Mouse (Mus musculus): Measurements from ENCODE around the gene Naa10. TPM values are rescaled to one million over a fixed set of nuclear protein-coding genes. Genes with fewer than 3 reads are reported as not detected.

Gene Naa10
- polyA plus RNA-seq, 1 experiment = 87.7 TPM

DNA sequence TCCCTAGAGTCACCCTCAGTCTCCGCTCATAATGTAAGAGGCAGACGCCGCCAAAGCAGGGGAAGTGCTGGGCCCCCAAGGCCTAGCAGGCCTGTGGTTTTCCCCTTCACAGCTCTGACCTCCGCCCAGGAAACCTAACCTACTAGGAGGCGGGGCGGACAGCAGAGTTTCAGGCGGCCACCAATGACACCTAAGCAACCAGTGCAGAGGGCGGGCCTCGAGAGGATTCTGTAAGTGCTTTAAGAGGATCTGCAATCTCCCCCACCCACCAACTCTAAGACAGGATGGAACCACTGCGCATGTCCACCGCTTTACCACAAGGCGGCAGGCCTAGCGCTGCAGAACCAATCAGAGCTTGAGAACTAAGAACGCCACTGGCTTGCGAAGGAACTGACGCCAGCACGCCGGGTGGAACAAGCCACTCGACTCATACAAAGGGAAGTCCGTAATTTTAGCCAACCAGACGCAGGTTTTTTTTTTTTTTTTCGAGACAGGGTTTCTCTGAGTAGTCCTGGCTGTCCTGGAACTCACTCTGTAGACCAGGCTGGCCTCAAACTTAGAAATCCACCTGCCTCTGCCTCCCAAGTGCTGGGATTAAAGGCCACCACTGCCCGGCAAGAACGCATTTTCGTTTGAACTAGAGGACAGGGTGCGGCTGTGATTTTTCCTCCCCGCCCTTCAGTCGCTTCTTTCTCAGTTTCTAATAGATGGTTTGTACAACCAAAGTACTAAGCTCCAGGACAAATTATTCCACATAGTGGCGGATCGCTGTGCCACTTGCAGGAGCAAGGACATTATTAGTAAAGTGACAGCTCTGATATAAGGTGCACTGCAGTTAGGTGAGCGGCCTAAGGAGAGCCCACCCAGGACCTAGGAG lies 6.7 kb downstream of the Naa10 start:
- DNase-seq (ENCODE audit: low read depth) = peak; percentile 98
- TF ChIP-seq POLR2A (IDR thresholded peaks at IDR 0.05; ENCODE audit: borderline replicate concordance, extremely low read depth, insufficient read depth, insufficient read length, poor library complexity, severe bottlenecking) (0 out of 2 replicates have a peak, but pooled peaks have one; percentile 3), CTCF (IDR thresholded peaks at IDR 0.05; ENCODE audit: borderline replicate concordance, extremely low read depth, insufficient read depth, insufficient read length) (peak; percentile 55; the same call in 1 of the 2 replicates)

DNA sequence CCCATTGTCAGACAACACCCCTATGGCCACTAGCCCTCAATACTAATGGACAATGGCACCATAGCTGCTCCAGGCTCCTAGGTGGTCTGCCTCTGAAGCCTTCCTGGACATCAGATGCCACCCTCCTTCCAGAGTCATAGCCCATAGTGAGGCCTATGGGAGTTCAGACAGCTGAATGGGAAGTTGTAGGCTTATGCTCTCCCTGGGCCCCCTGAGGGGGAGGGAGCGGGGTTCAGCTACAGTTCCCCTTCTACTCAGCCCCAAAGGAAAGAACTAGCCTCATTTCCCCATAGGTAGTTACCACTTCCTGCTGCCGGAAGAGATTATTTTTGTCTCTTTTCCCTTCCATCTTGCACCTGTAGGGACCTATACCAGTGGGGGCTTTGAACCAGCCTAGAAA lies 10.2 kb downstream of the Naa10 start:
- TF ChIP-seq POLR2A (IDR thresholded peaks at IDR 0.05; ENCODE audit: borderline replicate concordance, extremely low read depth, insufficient read depth, insufficient read length, poor library complexity, severe bottlenecking) = no peak
- no peak for TF ChIP-seq CTCF (IDR thresholded peaks at IDR 0.05; ENCODE audit: borderline replicate concordance, extremely low read depth, insufficient read depth, insufficient read length)
- no peak for DNase-seq (ENCODE audit: low read depth)

DNA sequence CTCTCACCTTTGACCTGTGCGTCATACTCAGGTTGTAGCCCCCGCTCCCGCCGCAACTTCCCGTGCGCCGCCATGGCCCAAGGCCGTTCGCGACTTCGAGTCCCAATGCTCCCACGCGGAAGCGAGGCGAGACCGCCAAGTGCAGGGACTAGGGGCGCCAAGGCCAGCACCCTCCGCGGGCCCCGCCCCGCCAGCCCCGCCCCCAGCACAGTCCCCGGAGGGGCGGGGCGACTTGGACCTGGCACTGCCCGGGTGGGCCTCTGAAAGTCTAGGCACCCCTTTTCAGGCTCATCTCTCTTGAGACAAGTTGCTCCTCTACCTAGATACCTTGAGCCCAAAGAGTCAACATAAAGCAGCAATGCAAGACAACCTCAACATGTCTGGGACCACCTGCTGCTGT lies 10.6 kb downstream of the Naa10 start:
- no peak for DNase-seq (ENCODE audit: low read depth)
- TF ChIP-seq CTCF (IDR thresholded peaks at IDR 0.05; ENCODE audit: borderline replicate concordance, extremely low read depth, insufficient read depth, insufficient read length) (no peak), POLR2A (IDR thresholded peaks at IDR 0.05; ENCODE audit: borderline replicate concordance, extremely low read depth, insufficient read depth, insufficient read length, poor library complexity, severe bottlenecking) (no peak)

DNA sequence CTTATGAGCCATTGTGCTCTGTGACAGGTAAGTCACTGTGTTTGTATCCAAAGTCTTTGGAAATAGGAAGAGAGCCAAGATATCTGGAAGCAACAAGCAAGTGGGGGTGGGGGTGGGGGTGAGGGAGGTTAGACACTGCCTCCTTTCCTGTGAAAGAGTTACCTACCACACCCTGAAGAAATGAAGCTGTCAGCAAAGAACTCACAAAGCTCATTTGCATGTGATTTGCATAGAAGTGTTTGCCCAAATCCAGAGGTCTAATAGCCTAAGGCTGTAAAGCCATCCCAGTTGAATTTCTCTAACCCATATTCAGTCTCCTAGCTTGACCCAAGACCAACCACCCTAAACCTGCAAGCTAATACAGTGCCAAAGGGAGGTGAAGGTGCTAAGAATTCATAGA lies 11.3 kb downstream of the Naa10 start:
- no peak for DNase-seq (ENCODE audit: low read depth)

DNA sequence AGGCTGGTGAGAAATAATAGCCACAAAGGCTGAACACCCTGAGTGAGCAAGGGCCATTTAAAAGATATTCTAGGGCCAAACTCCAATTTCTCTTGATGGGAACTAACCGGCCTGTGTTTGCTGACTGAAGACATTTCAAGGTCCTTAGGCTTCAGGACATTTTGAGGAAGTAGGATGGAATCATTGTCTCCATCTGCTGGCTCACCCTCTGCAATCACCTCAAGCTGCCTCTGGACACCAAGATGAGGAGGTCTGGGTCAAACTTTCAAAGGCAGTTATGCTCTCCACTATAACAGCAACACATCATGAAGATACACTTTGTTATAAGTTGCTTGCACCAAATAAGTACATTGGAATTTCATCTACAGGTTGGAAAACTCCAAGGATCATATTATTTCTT lies 11.7 kb downstream of the Naa10 start:
- TF ChIP-seq POLR2A (IDR thresholded peaks at IDR 0.05; ENCODE audit: borderline replicate concordance, extremely low read depth, insufficient read depth, insufficient read length, poor library complexity, severe bottlenecking) = no peak
- TF ChIP-seq CTCF (IDR thresholded peaks at IDR 0.05; ENCODE audit: borderline replicate concordance, extremely low read depth, insufficient read depth, insufficient read length) = no peak
- no peak for DNase-seq (ENCODE audit: low read depth)

More for the DNA sequence above, 11.3 kb downstream of the Naa10 start:
- TF ChIP-seq CTCF (IDR thresholded peaks at IDR 0.05; ENCODE audit: borderline replicate concordance, extremely low read depth, insufficient read depth, insufficient read length) (no peak), POLR2A (IDR thresholded peaks at IDR 0.05; ENCODE audit: borderline replicate concordance, extremely low read depth, insufficient read depth, insufficient read length, poor library complexity, severe bottlenecking) (no peak)

DNA sequence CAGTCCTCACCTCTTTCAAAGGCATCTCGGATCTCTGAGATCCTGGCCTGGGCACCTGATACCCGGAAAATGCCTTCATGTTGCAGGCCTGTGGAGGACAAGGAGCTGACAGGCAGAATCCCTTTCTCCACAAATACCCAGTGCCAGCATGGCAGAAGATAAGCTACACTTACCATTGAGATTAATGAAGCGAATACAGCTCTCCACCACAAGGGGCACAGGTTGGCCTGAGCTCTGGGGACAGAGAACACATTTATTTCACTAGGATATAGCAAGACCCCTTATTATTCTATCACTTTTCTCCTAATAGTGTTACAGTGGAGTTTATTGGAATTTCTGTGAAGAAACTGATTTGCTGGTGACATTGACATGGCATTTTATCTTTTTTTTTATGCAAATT lies 23.8 kb downstream of the Naa10 start:
- no peak for DNase-seq (ENCODE audit: low read depth)
- no peak for TF ChIP-seq POLR2A (IDR thresholded peaks at IDR 0.05; ENCODE audit: borderline replicate concordance, extremely low read depth, insufficient read depth, insufficient read length, poor library complexity, severe bottlenecking)
- peak; percentile 45; the same call in 1 of the 2 replicates for TF ChIP-seq CTCF (IDR thresholded peaks at IDR 0.05; ENCODE audit: borderline replicate concordance, extremely low read depth, insufficient read depth, insufficient read length)

DNA sequence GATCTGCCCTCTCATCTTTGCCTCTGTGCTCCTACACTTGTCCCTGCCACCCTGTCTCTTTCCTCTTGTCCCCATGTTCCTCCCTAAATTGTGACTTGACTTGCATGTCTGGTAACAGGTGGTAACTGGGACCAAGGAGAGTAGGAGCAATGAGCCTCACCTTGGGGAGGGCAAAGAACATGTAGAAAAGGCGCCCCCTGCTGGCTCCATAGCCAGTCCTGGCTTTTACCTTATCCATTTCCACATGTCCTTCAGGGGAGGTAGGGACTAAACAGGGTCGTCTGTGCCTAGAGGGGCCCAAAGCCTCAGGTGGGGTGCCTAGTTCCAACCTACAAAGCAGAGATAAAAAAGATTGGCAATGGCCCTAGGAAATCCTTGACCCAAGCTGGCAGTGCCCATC lies 26.0 kb downstream of the Naa10 start, which contains the start of gene L1cam:
Gene L1cam (minus strand): TSS at position 387 of the 400 bp plus-strand sequence.
- peak; percentile 66 for DNase-seq (ENCODE audit: low read depth)
- TF ChIP-seq POLR2A (IDR thresholded peaks at IDR 0.05; ENCODE audit: borderline replicate concordance, extremely low read depth, insufficient read depth, insufficient read length, poor library complexity, severe bottlenecking) = no peak
- TF ChIP-seq CTCF (IDR thresholded peaks at IDR 0.05; ENCODE audit: borderline replicate concordance, extremely low read depth, insufficient read depth, insufficient read length) = peak; percentile 56; the same call in 1 of the 2 replicates

DNA sequence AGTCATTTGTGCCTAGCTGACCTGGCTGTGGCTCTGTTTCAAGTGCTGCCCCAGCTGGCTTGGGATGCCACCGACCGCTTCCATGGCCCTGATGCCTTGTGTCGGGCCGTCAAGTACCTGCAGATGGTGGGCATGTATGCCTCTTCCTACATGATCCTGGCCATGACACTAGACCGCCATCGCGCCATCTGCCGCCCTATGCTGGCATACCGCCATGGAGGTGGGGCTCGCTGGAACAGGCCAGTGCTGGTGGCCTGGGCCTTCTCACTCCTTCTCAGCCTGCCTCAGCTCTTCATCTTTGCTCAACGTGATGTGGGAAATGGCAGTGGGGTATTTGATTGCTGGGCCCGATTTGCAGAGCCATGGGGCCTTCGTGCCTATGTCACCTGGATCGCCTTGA lies 28.9 kb downstream of the Naa10 start:
- DNase-seq (ENCODE audit: low read depth) = no peak
- TF ChIP-seq CTCF (IDR thresholded peaks at IDR 0.05; ENCODE audit: borderline replicate concordance, extremely low read depth, insufficient read depth, insufficient read length) (no peak), POLR2A (IDR thresholded peaks at IDR 0.05; ENCODE audit: borderline replicate concordance, extremely low read depth, insufficient read depth, insufficient read length, poor library complexity, severe bottlenecking) (no peak)

DNA sequence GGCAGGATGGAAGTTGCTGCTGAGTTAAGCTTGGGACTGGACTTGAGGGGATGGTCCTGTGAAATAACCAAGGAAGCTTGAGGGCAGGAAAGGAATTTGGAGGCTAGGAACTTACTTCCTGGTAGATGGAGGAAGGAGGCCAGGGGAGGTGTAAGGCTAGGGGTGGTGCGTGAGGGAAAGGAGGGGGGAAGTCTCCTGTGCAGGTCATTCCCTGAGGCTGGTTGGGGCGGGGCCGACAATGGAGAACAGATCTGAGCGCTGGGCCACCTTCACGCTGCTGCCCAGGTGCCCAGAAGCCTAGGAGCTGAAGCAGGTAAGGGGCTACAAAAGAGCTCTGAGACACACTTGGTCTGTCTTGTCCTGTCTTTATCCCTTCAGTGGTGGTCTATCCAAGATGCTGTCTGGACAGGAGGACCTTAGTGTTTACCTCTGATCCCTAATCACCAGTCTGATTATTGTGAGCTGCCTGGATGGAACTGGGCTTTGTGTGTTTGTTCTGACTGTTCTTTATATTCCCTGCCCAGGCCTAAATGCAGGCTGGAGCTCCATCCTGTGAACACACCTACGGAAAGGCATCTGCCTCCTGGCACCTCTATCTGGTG lies 30.1 kb downstream of the Naa10 start, which contains the start of gene Avpr2:
Gene Avpr2 (plus strand): TSS at position 552 of the 602 bp plus-strand sequence.
- no peak for DNase-seq (ENCODE audit: low read depth)
- TF ChIP-seq CTCF (IDR thresholded peaks at IDR 0.05; ENCODE audit: borderline replicate concordance, extremely low read depth, insufficient read depth, insufficient read length) (no peak), POLR2A (IDR thresholded peaks at IDR 0.05; ENCODE audit: borderline replicate concordance, extremely low read depth, insufficient read depth, insufficient read length, poor library complexity, severe bottlenecking) (no peak)

DNA sequence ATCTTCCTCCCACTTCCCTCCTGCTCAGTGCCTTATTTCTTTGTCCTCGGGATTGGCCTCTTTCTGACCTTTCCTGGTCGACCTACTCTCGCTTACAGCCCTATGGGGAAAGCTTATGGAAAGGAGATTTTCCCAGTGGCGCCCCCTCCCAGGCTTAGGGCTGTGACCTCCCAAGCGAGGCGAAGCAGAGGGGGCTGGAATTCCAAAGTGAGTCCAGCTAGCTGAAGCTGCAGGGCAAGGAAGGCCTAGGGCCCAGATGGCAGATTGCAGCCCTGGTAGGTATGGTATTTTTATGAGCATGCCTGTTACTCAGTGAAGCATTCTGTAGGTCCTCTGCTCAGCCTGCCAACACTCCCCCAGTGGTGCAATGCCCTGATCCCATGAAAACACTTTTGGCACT lies 40.3 kb downstream of the Naa10 start:
- TF ChIP-seq CTCF (IDR thresholded peaks at IDR 0.05; ENCODE audit: borderline replicate concordance, extremely low read depth, insufficient read depth, insufficient read length) (no peak), POLR2A (IDR thresholded peaks at IDR 0.05; ENCODE audit: borderline replicate concordance, extremely low read depth, insufficient read depth, insufficient read length, poor library complexity, severe bottlenecking) (no peak)
- DNase-seq (ENCODE audit: low read depth) = no peak

DNA sequence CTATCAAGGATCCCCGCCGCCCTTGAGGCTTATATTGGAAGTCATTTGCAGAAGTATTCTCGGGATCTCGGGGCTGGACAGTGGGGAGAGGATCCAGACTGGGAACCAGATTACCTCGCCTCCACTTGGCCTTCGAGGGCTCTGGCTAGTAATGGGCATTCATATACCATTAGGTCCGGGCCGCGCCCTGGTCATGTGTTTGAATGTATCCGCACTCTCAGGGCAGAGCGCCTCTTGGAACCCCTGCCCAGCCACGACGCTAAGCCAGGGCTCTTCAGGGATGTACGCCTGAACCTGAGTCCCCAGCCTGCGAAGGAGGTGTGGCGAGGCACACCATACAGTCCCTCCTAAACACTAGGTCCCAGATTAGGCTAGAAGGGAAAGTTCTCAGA lies 40.7 kb downstream of the Naa10 start:
- TF ChIP-seq CTCF (IDR thresholded peaks at IDR 0.05; ENCODE audit: borderline replicate concordance, extremely low read depth, insufficient read depth, insufficient read length) (no peak), POLR2A (IDR thresholded peaks at IDR 0.05; ENCODE audit: borderline replicate concordance, extremely low read depth, insufficient read depth, insufficient read length, poor library complexity, severe bottlenecking) (no peak)
- no peak for DNase-seq (ENCODE audit: low read depth)

Data from brain, embryonic 14.5 days (tissue).